In genomic region chr7:128282532-128283244, GRCm38 (mm10) we compare ENCODE assay signal across 14 mouse cellular contexts. TPM values are rescaled to one million over a fixed set of nuclear protein-coding genes. Genes with fewer than 3 reads are reported as not detected.
DNase-seq lines count a peak whose midpoint lies in the region; ATAC-seq and TF ChIP-seq lines count a peak whose summit lies in the region.
"Had no signal": no experiment of that assay in that cellular context is flagged by ENCODE, and none has a peak within 500 bp of the region (broad histone marks: within the 10 kb centered on the region; RNA-seq: fewer than 3 reads in every experiment).

No protein-coding gene starts in this region.

- 30% methylated on average over 7 of the region's 7 CpGs for WGBS in heart, embryonic 13.5 days
- 5% methylated on average over 7 of the region's 7 CpGs for WGBS in midbrain, embryonic 11.5 days
- 12% methylated on average over 7 of the region's 7 CpGs for WGBS in midbrain, embryonic 15.5 days
- WGBS in intestine, postnatal 0 days: 23% methylated on average over 7 of the region's 7 CpGs

- H3K27ac ChIP-seq in heart, embryonic 13.5 days (replicated peaks): peak overlapping the region; percentile 20; the same call in 1 of the 2 replicates
- peak overlapping the region; percentile 54; the same call in 1 of the 2 replicates for H3K27ac ChIP-seq in midbrain, embryonic 11.5 days (ENCODE audit: low read depth, low read length)
- no peak overlapping the region for H3K27ac ChIP-seq in midbrain, embryonic 15.5 days
- H3K27ac ChIP-seq in intestine, postnatal 0 days (ENCODE audit: low read depth, low read length): peak overlapping the region; percentile 66

- H3K9ac ChIP-seq in heart, embryonic 13.5 days: 0 out of 2 replicates have a peak overlapping the region, but pooled peaks have one; percentile 28
- 0 out of 2 replicates have a peak overlapping the region, but pooled peaks have one; percentile 30 for H3K9ac ChIP-seq in midbrain, embryonic 11.5 days (ENCODE audit: low read length)
- no peak overlapping the region for H3K9ac ChIP-seq in midbrain, embryonic 15.5 days
- H3K9ac ChIP-seq in intestine, postnatal 0 days (ENCODE audit: low read depth, low read length): no peak overlapping the region

- no peak for TF ChIP-seq CTCF in intestine, postnatal 0 days (IDR thresholded peaks at IDR 0.05; ENCODE audit: low read depth)

- H3K9me3 ChIP-seq in heart, embryonic 13.5 days: no peaks in the 10 kb centered on the region
- H3K9me3 ChIP-seq in midbrain, embryonic 11.5 days (ENCODE audit: control insufficient read depth, low read length): no peaks in the 10 kb centered on the region
- H3K9me3 ChIP-seq in midbrain, embryonic 15.5 days: no peaks in the 10 kb centered on the region
- no peaks in the 10 kb centered on the region for H3K9me3 ChIP-seq in intestine, postnatal 0 days (ENCODE audit: control insufficient read depth)

- H3K4me1 ChIP-seq in heart, embryonic 13.5 days: peaks cover 14% of the 10 kb centered on the region
- H3K4me1 ChIP-seq in midbrain, embryonic 11.5 days (ENCODE audit: control insufficient read depth, insufficient read depth, low read length): peaks cover 10% of the 10 kb centered on the region
- H3K4me1 ChIP-seq in midbrain, embryonic 15.5 days: 0 out of 2 replicates have a peak, but pooled peaks cover 8% of the 10 kb centered on the region
- no peaks in the 10 kb centered on the region for H3K4me1 ChIP-seq in intestine, postnatal 0 days (replicated peaks; ENCODE audit: control insufficient read depth, insufficient read depth, low read length)

- no peaks in the 10 kb centered on the region for H3K27me3 ChIP-seq in heart, embryonic 13.5 days (replicated peaks)
- peaks cover 13% of the 10 kb centered on the region for H3K27me3 ChIP-seq in midbrain, embryonic 11.5 days (ENCODE audit: control insufficient read depth, insufficient read depth, low read length)
- H3K27me3 ChIP-seq in midbrain, embryonic 15.5 days (replicated peaks): no peaks in the 10 kb centered on the region
- no peaks in the 10 kb centered on the region for H3K27me3 ChIP-seq in intestine, postnatal 0 days (replicated peaks; ENCODE audit: control insufficient read depth, insufficient read depth, low read length)

- no peak for ATAC-seq in heart, embryonic 13.5 days (ENCODE audit: extremely low read depth, insufficient number of reproducible peaks, low FRiP score, low TSS enrichment)
- 0 out of 2 replicates have a peak, but pooled peaks have one; percentile 46 for ATAC-seq in midbrain, embryonic 11.5 days (ENCODE audit: low FRiP score)
- ATAC-seq in midbrain, embryonic 15.5 days (replicated peaks): no peak
- peak; percentile 75 for ATAC-seq in intestine, postnatal 0 days

- peaks cover 67% of the 10 kb centered on the region for H3K36me3 ChIP-seq in heart, embryonic 13.5 days
- no peaks in the 10 kb centered on the region for H3K36me3 ChIP-seq in midbrain, embryonic 11.5 days (ENCODE audit: control insufficient read depth, insufficient read depth, low read length)
- peaks cover 2% of the 10 kb centered on the region; the same call in 1 of the 2 replicates for H3K36me3 ChIP-seq in midbrain, embryonic 15.5 days (replicated peaks)
- peaks cover 55% of the 10 kb centered on the region for H3K36me3 ChIP-seq in intestine, postnatal 0 days (ENCODE audit: control insufficient read depth, insufficient read depth)

- no peak overlapping the region for H3K4me2 ChIP-seq in heart, embryonic 13.5 days
- no peak overlapping the region for H3K4me2 ChIP-seq in midbrain, embryonic 11.5 days
- H3K4me2 ChIP-seq in midbrain, embryonic 15.5 days: no peak overlapping the region
- no peak overlapping the region for H3K4me2 ChIP-seq in intestine, postnatal 0 days (replicated peaks; ENCODE audit: low read depth)

- H3K4me3 ChIP-seq in heart, embryonic 13.5 days: no peak overlapping the region
- H3K4me3 ChIP-seq in midbrain, embryonic 11.5 days (ENCODE audit: low read depth, low read length): no peak overlapping the region
- no peak overlapping the region for H3K4me3 ChIP-seq in midbrain, embryonic 15.5 days
- H3K4me3 ChIP-seq in intestine, postnatal 0 days (ENCODE audit: low read depth, low read length): no peak overlapping the region

- no peak for DNase-seq in heart, adult 18-20 months
- DNase-seq in midbrain, embryonic 11.5 days (ENCODE audit: low spot score, missing footprints): peak; percentile 89
- DNase-seq in retina, postnatal 1 day: peak; percentile 19
- DNase-seq in spleen, postnatal 36 days (ENCODE audit: low spot score in 2 of 2): no peak
- DNase-seq in cerebellum, adult 18-20 months: no peak
- DNase-seq: adrenal gland, postnatal 14 days; B cell, adult 2 months; cerebellum, adult 11-12 months; heart, postnatal 14 days; spleen, adult 18-20 months had no signal

RNA-seq across cellular contexts. Expression of gene BC017158, which starts 15.3 kb away (rescaled TPM):
- 16.6 and 17.3 TPM in 2 replicates for polyA plus RNA-seq in heart, embryonic 13.5 days (2015; fragmentation: Nextera tagmentation; extraction: Ambion mirVana)
- total RNA-seq in heart, adult 18-20 months (2021): 1 to 10 TPM; 5.4 to 5.6 TPM
- polyA plus RNA-seq in midbrain, embryonic 11.5 days (2014; fragmentation: Nextera tagmentation; extraction: Ambion mirVana): 19.1 and 21.0 TPM in 2 replicates
- polyA plus RNA-seq in midbrain, embryonic 15.5 days (2015; fragmentation: Nextera tagmentation; extraction: Ambion mirVana): 21.6 and 24.6 TPM in 2 replicates
- 32.6 and 34.7 TPM in 2 replicates for polyA plus RNA-seq in intestine, postnatal 0 days (2015; fragmentation: Nextera tagmentation; extraction: Ambion mirVana)

RNA-seq across cellular contexts. Expression of gene Slc5a2, which starts 17.2 kb away (rescaled TPM):
- not detected in 2 replicates for polyA plus RNA-seq in heart, embryonic 13.5 days (2015; fragmentation: Nextera tagmentation; extraction: Ambion mirVana)
- not detected for total RNA-seq in heart, adult 18-20 months (2021)
- polyA plus RNA-seq in midbrain, embryonic 11.5 days (2014; fragmentation: Nextera tagmentation; extraction: Ambion mirVana): 0.16 TPM in 1 of 2 replicates, not detected in the other
- 0.12 TPM in 1 of 2 replicates, not detected in the other for polyA plus RNA-seq in midbrain, embryonic 15.5 days (2015; fragmentation: Nextera tagmentation; extraction: Ambion mirVana)
- polyA plus RNA-seq in intestine, postnatal 0 days (2015; fragmentation: Nextera tagmentation; extraction: Ambion mirVana): not detected in 2 replicates
- total RNA-seq: adrenal gland, postnatal 14 days; heart, postnatal 14 days had no signal
- polyA plus RNA-seq: embryonic facial prominence, embryonic 14.5 days had no signal

RNA-seq across cellular contexts. Expression of gene Tgfb1i1, which starts 36.1 kb away (rescaled TPM):
- 165 and 177 TPM in 2 replicates for polyA plus RNA-seq in heart, embryonic 13.5 days (2015; fragmentation: Nextera tagmentation; extraction: Ambion mirVana)
- 10 to 100 TPM; 13.2 to 13.8 TPM for total RNA-seq in heart, adult 18-20 months (2021)
- 32.2 and 34.3 TPM in 2 replicates for polyA plus RNA-seq in midbrain, embryonic 11.5 days (2014; fragmentation: Nextera tagmentation; extraction: Ambion mirVana)
- 23.3 and 24.2 TPM in 2 replicates for polyA plus RNA-seq in midbrain, embryonic 15.5 days (2015; fragmentation: Nextera tagmentation; extraction: Ambion mirVana)
- 111 and 113 TPM in 2 replicates for polyA plus RNA-seq in intestine, postnatal 0 days (2015; fragmentation: Nextera tagmentation; extraction: Ambion mirVana)

RNA-seq across cellular contexts. Expression of gene 9130023H24Rik, which starts 44.9 kb away (rescaled TPM):
- 5.8 and 6.5 TPM in 2 replicates for polyA plus RNA-seq in heart, embryonic 13.5 days (2015; fragmentation: Nextera tagmentation; extraction: Ambion mirVana)
- 1 to 10 TPM; 2.6 to 2.8 TPM for total RNA-seq in heart, adult 18-20 months (2021)
- 13.7 and 14.2 TPM in 2 replicates for polyA plus RNA-seq in midbrain, embryonic 11.5 days (2014; fragmentation: Nextera tagmentation; extraction: Ambion mirVana)
- 8.1 and 8.5 TPM in 2 replicates for polyA plus RNA-seq in midbrain, embryonic 15.5 days (2015; fragmentation: Nextera tagmentation; extraction: Ambion mirVana)
- 3.6 and 4.2 TPM in 2 replicates for polyA plus RNA-seq in intestine, postnatal 0 days (2015; fragmentation: Nextera tagmentation; extraction: Ambion mirVana)

RNA-seq across cellular contexts. Expression of gene Armc5, which starts 45.5 kb away (rescaled TPM):
- polyA plus RNA-seq in heart, embryonic 13.5 days (2015; fragmentation: Nextera tagmentation; extraction: Ambion mirVana): 12.8 and 13.1 TPM in 2 replicates
- 1 to 10 TPM; 7.4 to 8.6 TPM for total RNA-seq in heart, adult 18-20 months (2021)
- polyA plus RNA-seq in midbrain, embryonic 11.5 days (2014; fragmentation: Nextera tagmentation; extraction: Ambion mirVana): 5.8 and 7.1 TPM in 2 replicates
- polyA plus RNA-seq in midbrain, embryonic 15.5 days (2015; fragmentation: Nextera tagmentation; extraction: Ambion mirVana): 14.2 and 16.2 TPM in 2 replicates
- 12.1 and 14.0 TPM in 2 replicates for polyA plus RNA-seq in intestine, postnatal 0 days (2015; fragmentation: Nextera tagmentation; extraction: Ambion mirVana)

Comparison
In these comparisons a context has a peak if more than half of its experiments do, and no peak if none do; other contexts are left out.
1. ATAC-seq: peak in midbrain, embryonic 11.5 days (single experiment) and intestine, postnatal 0 days (single experiment); none in heart, embryonic 13.5 days (single experiment) and midbrain, embryonic 15.5 days (single experiment).
2. H3K9ac ChIP-seq: peak in heart, embryonic 13.5 days (single experiment) and midbrain, embryonic 11.5 days (single experiment); none in midbrain, embryonic 15.5 days (single experiment) and intestine, postnatal 0 days (single experiment).
3. DNase-seq: peak in midbrain, embryonic 11.5 days (single experiment) and retina, postnatal 1 day (single experiment); none in heart, adult 18-20 months (0 of 2), spleen, postnatal 36 days (0 of 2) and cerebellum, adult 18-20 months (0 of 2).